Mouse (Mus musculus): ENCODE results near the gene Mxd4. TPM values are rescaled to one million over a fixed set of nuclear protein-coding genes. Genes with fewer than 3 reads are reported as not detected.

Gene Mxd4
- polyA plus RNA-seq, 1 experiment, result 51.1 TPM

- WGBS, result 41% methylated on average over 6 of the region's 6 CpGs
- H3K27ac ChIP-seq (ENCODE audit: control insufficient read depth, insufficient read depth, low read depth, low read length, poor library complexity), result no peak overlapping the region
- H3K4me1 ChIP-seq (ENCODE audit: control insufficient read depth, insufficient read depth, low read length), result no peaks in the 10 kb centered on the region; the same call in 1 of the 2 replicates
- TF ChIP-seq CTCF (IDR thresholded peaks at IDR 0.05; ENCODE audit: control insufficient read depth, insufficient read depth, low read length), result no peak
- no peak for TF ChIP-seq POLR2A (IDR thresholded peaks at IDR 0.05; ENCODE audit: borderline replicate concordance, control insufficient read depth, low read depth, low read length)
- no peak overlapping the region for H3K4me3 ChIP-seq (replicated peaks; ENCODE audit: control insufficient read depth, low read depth, low read length)
Measured at GRCm38 (mm10) chr5:34194975-34195662, 7.6 kb upstream of the Mxd4 start.

GRCm38 (mm10) chr5:34194426-34194825, 6.9 kb upstream of the Mxd4 start:
- no peak overlapping the region for H3K27ac ChIP-seq (ENCODE audit: control insufficient read depth, insufficient read depth, low read depth, low read length, poor library complexity)
- TF ChIP-seq POLR2A (IDR thresholded peaks at IDR 0.05; ENCODE audit: borderline replicate concordance, control insufficient read depth, low read depth, low read length) (no peak), CTCF (IDR thresholded peaks at IDR 0.05; ENCODE audit: control insufficient read depth, insufficient read depth, low read length) (no peak)
- no peak overlapping the region for H3K4me3 ChIP-seq (replicated peaks; ENCODE audit: control insufficient read depth, low read depth, low read length)
- peaks cover 3% of the 10 kb centered on the region; the same call in 1 of the 2 replicates for H3K4me1 ChIP-seq (ENCODE audit: control insufficient read depth, insufficient read depth, low read length)
- WGBS, result 79% methylated on average over 1 of the region's 1 CpGs

- H3K27ac ChIP-seq (ENCODE audit: control insufficient read depth, insufficient read depth, low read depth, low read length, poor library complexity), result no peak overlapping the region
- peaks cover 7% of the 10 kb centered on the region; the same call in 1 of the 2 replicates for H3K4me1 ChIP-seq (ENCODE audit: control insufficient read depth, insufficient read depth, low read length)
- WGBS, result 71% methylated on average over 4 of the region's 4 CpGs
- no peak overlapping the region for H3K4me3 ChIP-seq (replicated peaks; ENCODE audit: control insufficient read depth, low read depth, low read length)
- no peak for TF ChIP-seq POLR2A (IDR thresholded peaks at IDR 0.05; ENCODE audit: borderline replicate concordance, control insufficient read depth, low read depth, low read length)
- TF ChIP-seq CTCF (IDR thresholded peaks at IDR 0.05; ENCODE audit: control insufficient read depth, insufficient read depth, low read length), result peak; percentile 29; the same call in 1 of the 2 replicates
Measured at GRCm38 (mm10) chr5:34191843-34192242, 4.3 kb upstream of the Mxd4 start.

- 50% methylated on average over 4 of the region's 4 CpGs for WGBS
Measured at GRCm38 (mm10) chr5:34191021-34191420, 3.5 kb upstream of the Mxd4 start.

GRCm38 (mm10) chr5:34189521-34189920, 2.0 kb upstream of the Mxd4 start:
- Histone ChIP-seq H3K27ac (ENCODE audit: control insufficient read depth, insufficient read depth, low read depth, low read length, poor library complexity) (peak overlapping the region; percentile 23), H3K4me3 (replicated peaks; ENCODE audit: control insufficient read depth, low read depth, low read length) (no peak overlapping the region), H3K4me1 (ENCODE audit: control insufficient read depth, insufficient read depth, low read length) (peaks cover 7% of the 10 kb centered on the region; the same call in 1 of the 2 replicates)
- no peak for TF ChIP-seq POLR2A (IDR thresholded peaks at IDR 0.05; ENCODE audit: borderline replicate concordance, control insufficient read depth, low read depth, low read length)
- TF ChIP-seq CTCF (IDR thresholded peaks at IDR 0.05; ENCODE audit: control insufficient read depth, insufficient read depth, low read length), result no peak
- 55% methylated on average over 1 of the region's 1 CpGs for WGBS

More at GRCm38 (mm10) chr5:34191021-34191420, 3.5 kb upstream of the Mxd4 start:
- Histone ChIP-seq H3K4me3 (replicated peaks; ENCODE audit: control insufficient read depth, low read depth, low read length) (no peak overlapping the region), H3K4me1 (ENCODE audit: control insufficient read depth, insufficient read depth, low read length) (peaks cover 7% of the 10 kb centered on the region; the same call in 1 of the 2 replicates), H3K27ac (ENCODE audit: control insufficient read depth, insufficient read depth, low read depth, low read length, poor library complexity) (no peak overlapping the region)
- TF ChIP-seq CTCF (IDR thresholded peaks at IDR 0.05; ENCODE audit: control insufficient read depth, insufficient read depth, low read length), result no peak
- TF ChIP-seq POLR2A (IDR thresholded peaks at IDR 0.05; ENCODE audit: borderline replicate concordance, control insufficient read depth, low read depth, low read length), result no peak

- WGBS, result 4% methylated on average over 2 of the region's 2 CpGs
- peaks cover 7% of the 10 kb centered on the region; the same call in 1 of the 2 replicates for H3K4me1 ChIP-seq (ENCODE audit: control insufficient read depth, insufficient read depth, low read length)
- H3K27ac ChIP-seq (ENCODE audit: control insufficient read depth, insufficient read depth, low read depth, low read length, poor library complexity), result peak overlapping the region; percentile 23
- TF ChIP-seq CTCF (IDR thresholded peaks at IDR 0.05; ENCODE audit: control insufficient read depth, insufficient read depth, low read length), result no peak
- no peak for TF ChIP-seq POLR2A (IDR thresholded peaks at IDR 0.05; ENCODE audit: borderline replicate concordance, control insufficient read depth, low read depth, low read length)
- H3K4me3 ChIP-seq (replicated peaks; ENCODE audit: control insufficient read depth, low read depth, low read length), result no peak overlapping the region
Measured at GRCm38 (mm10) chr5:34188856-34189255, 1.3 kb upstream of the Mxd4 start.

- Histone ChIP-seq H3K27ac (ENCODE audit: control insufficient read depth, insufficient read depth, low read depth, low read length, poor library complexity) (peak overlapping the region; percentile 84), H3K4me1 (ENCODE audit: control insufficient read depth, insufficient read depth, low read length) (peaks cover 7% of the 10 kb centered on the region; the same call in 1 of the 2 replicates), H3K4me3 (replicated peaks; ENCODE audit: control insufficient read depth, low read depth, low read length) (peak overlapping the region; percentile 91)
- no peak for TF ChIP-seq POLR2A (IDR thresholded peaks at IDR 0.05; ENCODE audit: borderline replicate concordance, control insufficient read depth, low read depth, low read length)
- TF ChIP-seq CTCF (IDR thresholded peaks at IDR 0.05; ENCODE audit: control insufficient read depth, insufficient read depth, low read length), result no peak
- under 1% methylated on average over 38 of the region's 46 CpGs for whole genome bisulfite sequencing
Measured at GRCm38 (mm10) chr5:34186961-34187391, 544 bp downstream of the Mxd4 start.

GRCm38 (mm10) chr5:34186391-34186790, 1.1 kb downstream of the Mxd4 start:
- TF ChIP-seq CTCF (IDR thresholded peaks at IDR 0.05; ENCODE audit: control insufficient read depth, insufficient read depth, low read length) (no peak), POLR2A (IDR thresholded peaks at IDR 0.05; ENCODE audit: borderline replicate concordance, control insufficient read depth, low read depth, low read length) (no peak)
- H3K4me1 ChIP-seq (ENCODE audit: control insufficient read depth, insufficient read depth, low read length), result peaks cover 7% of the 10 kb centered on the region; the same call in 1 of the 2 replicates

More at GRCm38 (mm10) chr5:34186391-34186790, 1.1 kb downstream of the Mxd4 start:
- no peak overlapping the region for H3K27ac ChIP-seq (ENCODE audit: control insufficient read depth, insufficient read depth, low read depth, low read length, poor library complexity)
- 38% methylated on average over 2 of the region's 2 CpGs for WGBS
- peak overlapping the region; percentile 91 for H3K4me3 ChIP-seq (replicated peaks; ENCODE audit: control insufficient read depth, low read depth, low read length)

All from bone marrow, adult 2 months (tissue).